Mouse (Mus musculus) skeletal muscle tissue, adult 2 months (tissue): ENCODE data around the gene Sin3b.
A peak's percentile ranks its signal among the peaks of the same experiment; 100 is the strongest.
"Not testable (repeated sequence)": the region's sequence is repeated elsewhere in the genome, so short reads cannot be mapped to it uniquely, and the experiment has no call there.

ENCODE experiments used
- DNase-seq: peaks from one replicate; pipeline ENCODE4 v3.0.0-alpha.2; 2012; ENCODE audit warnings: low read depth, low spot score

Sin3b gene

GRCm38 (mm10) chr8:72722769-72723650, at the start of gene Sin3b:
Sin3b (plus strand) TSS chr8:72723285.
- peak; percentile 81 for DNase-seq

- DNase-seq = no peak
Observed at GRCm38 (mm10) chr8:72674184-72674583, 48.9 kb upstream of the Sin3b start.

- DNase-seq = no peak
Observed at GRCm38 (mm10) chr8:72676436-72676835, 46.6 kb upstream of the Sin3b start.

GRCm38 (mm10) chr8:72676844-72677243, 46.2 kb upstream of the Sin3b start:
- DNase-seq = not testable (repeated sequence)

GRCm38 (mm10) chr8:72677331-72677730, 45.8 kb upstream of the Sin3b start:
- DNase-seq = no peak

- peak; percentile 39 for DNase-seq
Observed at GRCm38 (mm10) chr8:72680133-72680532, 43.0 kb upstream of the Sin3b start.

DNA sequence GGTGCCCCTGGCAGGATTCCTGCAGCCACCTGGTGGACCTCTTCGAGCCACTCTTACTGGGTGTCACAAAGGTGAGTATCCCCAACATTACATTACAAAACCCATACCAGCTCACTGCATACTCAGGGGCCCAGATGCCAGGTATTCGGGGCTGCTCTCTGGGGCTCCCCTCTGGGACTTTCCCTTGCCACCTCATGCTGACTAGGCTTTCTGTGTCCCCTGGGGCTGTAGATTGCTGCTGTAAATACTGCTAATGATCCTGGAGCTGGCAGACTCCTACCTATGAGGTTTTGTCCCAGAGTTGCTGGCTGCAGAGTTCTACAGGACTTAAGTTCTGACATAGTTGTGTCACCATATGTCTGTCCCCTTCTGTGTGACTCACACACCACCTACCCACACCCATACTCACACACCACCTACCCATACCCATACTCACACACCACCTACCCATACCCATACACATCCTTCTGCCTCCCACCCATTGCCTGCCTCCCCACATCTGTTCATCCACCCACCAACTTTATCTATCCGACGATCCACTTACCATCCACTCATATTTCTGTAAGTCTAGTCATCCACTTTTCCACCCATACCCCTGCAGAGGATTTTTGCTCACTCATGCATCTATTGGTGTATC, 40.9 kb upstream of the Sin3b start:
- DNase-seq = no peak

GRCm38 (mm10) chr8:72683010-72683521, 40.0 kb upstream of the Sin3b start:
- no peak for DNase-seq

GRCm38 (mm10) chr8:72683572-72684099, 39.4 kb upstream of the Sin3b start:
- DNase-seq = not testable (repeated sequence)

DNA sequence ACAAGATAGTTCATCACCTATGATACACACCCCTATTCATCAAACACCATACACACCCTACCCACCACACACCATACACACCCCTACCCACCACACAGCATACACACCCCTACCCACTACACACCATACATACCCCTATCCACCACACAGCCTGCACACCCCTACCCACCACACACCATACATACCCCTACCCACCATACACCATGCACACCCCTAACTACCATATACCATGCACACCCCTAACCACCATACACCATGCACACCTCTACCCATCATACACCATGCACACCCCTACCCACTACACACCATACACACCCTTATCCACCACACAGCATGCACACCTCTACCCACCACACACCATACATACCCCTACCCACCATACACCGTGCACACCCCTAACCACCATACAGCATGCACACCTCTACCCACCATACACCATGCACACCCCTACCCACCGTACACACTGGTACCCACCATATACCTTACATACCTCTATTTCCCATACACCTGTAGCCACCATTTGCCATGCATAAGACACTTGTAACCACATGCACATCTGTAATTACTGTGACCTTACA, 24.6 kb upstream of the Sin3b start:
- no peak for DNase-seq

GRCm38 (mm10) chr8:72712569-72712968, 10.5 kb upstream of the Sin3b start:
- no peak for DNase-seq

- DNase-seq = no peak
Observed at GRCm38 (mm10) chr8:72716594-72716993, 6.5 kb upstream of the Sin3b start.

- DNase-seq = no peak
Observed at GRCm38 (mm10) chr8:72720541-72720940, 2.5 kb upstream of the Sin3b start.

- DNase-seq = no peak
Observed at GRCm38 (mm10) chr8:72723651-72724001, 541 bp downstream of the Sin3b start.

DNA sequence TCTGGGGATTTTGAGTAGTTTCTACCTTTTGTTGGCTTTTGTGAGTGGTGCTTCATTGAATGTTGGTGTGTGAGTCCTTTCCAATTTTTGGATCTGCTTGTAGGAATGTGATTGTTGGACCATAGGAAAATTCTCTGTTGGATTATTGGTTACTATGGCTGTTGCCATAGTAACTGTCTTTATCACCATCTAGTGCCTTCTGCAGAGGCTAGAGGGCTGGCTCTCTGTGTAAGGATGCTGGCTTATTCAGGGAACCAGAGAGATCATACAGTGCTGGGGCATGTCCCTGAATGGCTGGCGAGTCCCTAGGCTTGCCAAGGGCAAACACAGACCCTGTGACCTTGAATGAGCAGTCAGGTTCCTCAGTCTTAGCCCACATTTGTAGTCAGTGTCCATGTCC, 5.6 kb downstream of the Sin3b start:
- DNase-seq = no peak

DNA sequence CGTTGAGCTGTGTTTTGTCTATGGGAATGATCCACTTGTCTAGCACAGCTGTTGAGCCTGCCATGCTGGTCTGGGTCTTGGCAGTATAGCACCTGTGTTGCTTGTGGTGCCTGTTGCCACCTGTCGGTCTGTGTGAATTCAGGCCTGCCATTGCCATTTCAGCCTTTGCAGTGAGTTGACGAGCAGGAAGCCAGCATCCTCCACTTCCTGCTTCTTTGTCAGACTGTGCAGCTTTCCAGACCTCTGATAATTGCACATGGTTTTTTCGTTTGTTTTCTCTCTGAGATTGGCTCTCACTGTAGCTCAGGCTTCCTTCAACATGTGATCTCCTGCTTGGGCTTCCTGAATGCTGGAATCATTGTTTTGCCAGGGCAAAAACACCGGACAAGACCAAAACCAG, 11.9 kb downstream of the Sin3b start:
- DNase-seq = no peak

- no peak for DNase-seq
Observed at GRCm38 (mm10) chr8:72736868-72737267, 13.8 kb downstream of the Sin3b start.

- peak; percentile 27 for DNase-seq
Observed at GRCm38 (mm10) chr8:72746061-72746460, 23.0 kb downstream of the Sin3b start.

DNA sequence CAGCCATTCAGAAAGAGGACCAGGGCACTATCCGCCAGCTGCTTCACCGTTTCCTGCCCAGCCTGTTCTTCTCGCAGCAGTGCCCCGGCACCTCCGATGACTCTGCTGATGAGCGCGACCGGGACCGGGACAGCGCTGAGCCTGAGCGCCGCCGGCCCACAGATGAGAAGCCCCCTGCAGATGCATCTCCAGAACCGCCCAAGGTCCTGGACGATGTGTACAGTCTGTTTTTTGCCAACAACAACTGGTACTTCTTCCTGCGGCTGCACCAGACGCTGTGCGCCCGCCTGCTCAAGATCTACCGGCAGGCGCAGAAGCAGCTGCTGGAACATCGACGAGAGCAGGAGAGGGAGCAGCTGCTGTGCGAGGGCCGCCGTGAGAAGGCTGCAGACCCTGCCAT, 26.8 kb downstream of the Sin3b start:
- DNase-seq = no peak

- DNase-seq = no peak
Observed at GRCm38 (mm10) chr8:72750266-72750665, 27.2 kb downstream of the Sin3b start.

DNA sequence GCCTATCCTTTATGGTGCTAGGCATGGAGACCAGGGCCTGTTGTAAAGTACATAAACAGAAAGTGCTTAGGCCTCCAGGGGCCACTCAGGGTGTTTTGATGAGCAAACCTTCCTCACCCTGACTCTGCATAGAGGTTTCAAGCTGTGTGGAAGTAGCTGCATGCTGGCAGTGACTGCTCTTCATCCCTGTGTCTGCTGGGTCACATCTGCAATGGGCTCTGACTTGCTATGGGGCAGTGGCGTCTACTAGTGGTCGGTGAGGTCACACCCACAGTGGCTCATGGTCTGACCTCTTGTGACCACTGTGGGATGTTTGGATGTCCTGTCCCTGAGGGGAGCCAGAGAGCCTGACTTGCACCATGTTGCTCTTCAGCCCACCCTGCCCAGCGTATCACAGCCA, 28.0 kb downstream of the Sin3b start:
- no peak for DNase-seq

DNA sequence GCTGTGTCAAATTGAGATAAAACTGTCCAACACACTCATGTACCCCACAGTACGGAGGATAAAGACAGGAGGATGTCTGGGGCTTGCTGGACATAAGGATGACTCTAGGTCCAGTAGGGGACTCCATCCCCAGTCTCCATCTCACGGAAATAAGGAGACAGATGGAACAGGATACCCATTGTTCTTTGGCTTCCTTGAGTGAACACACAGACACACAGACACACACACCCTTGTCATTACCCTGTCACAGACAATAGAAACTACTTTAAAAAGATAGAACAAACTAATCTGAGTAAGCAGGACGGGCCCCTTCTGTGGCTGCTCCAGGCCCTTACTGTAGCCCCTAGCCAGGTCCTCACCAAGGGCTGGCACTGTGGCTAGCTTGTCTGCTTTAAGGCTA, 29.2 kb downstream of the Sin3b start:
- DNase-seq = no peak
